Mouse (Mus musculus): Measurements from ENCODE around the gene Srsf4. TPM values are rescaled to one million over a fixed set of nuclear protein-coding genes. Genes with fewer than 3 reads are reported as not detected.

Srsf4 gene
- total and polyA plus RNA-seq, 3 experiments = 53.1 to 153 (median 60.3) TPM

- no peak for DNase-seq (ENCODE audit: low spot score)
Measured at GRCm38 (mm10) chr4:131881306-131881705, 7.9 kb downstream of the Srsf4 start.

GRCm38 (mm10) chr4:131883571-131883970 lies 10.2 kb downstream of the Srsf4 start:
- Histone ChIP-seq H3K4me1 (ENCODE audit: insufficient read depth, low read depth, low read length) (peaks cover 39% of the 10 kb centered on the region), H3K27me3 (ENCODE audit: insufficient read depth, low read length) (no peaks in the 10 kb centered on the region), H3K9me3 (replicated peaks) (no peaks in the 10 kb centered on the region), H3K4me3 (ENCODE audit: low read depth, low read length) (no peak overlapping the region), H3K36me3 (replicated peaks) (peaks cover 75% of the 10 kb centered on the region)
- no peak for TF ChIP-seq POLR2AphosphoS5 (IDR thresholded peaks at IDR 0.05; ENCODE audit: insufficient replicate concordance, low read depth, low read length)
- TF ChIP-seq GATA2 (IDR thresholded peaks at IDR 0.05; ENCODE audit: borderline replicate concordance, low read depth, low read length) = no peak
- TF ChIP-seq TAL1 (conservative IDR thresholded peaks at IDR 0.05; ENCODE audit: low read depth, low read length) = no peak
- TF ChIP-seq GATA1 (IDR thresholded peaks at IDR 0.05; ENCODE audit: borderline replicate concordance, low read length) = no peak
- no peak for TF ChIP-seq CTCF (IDR thresholded peaks at IDR 0.05; ENCODE audit: low read depth, low read length)
- no peak for ATAC-seq (ENCODE audit: extremely low read depth, insufficient number of reproducible peaks, low FRiP score, poor library complexity, severe bottlenecking)
- DNase-seq (ENCODE audit: low spot score) = no peak

More at GRCm38 (mm10) chr4:131881306-131881705, 7.9 kb downstream of the Srsf4 start:
- peaks cover 68% of the 10 kb centered on the region for H3K36me3 ChIP-seq (replicated peaks)
- peaks cover 45% of the 10 kb centered on the region for H3K4me1 ChIP-seq (ENCODE audit: insufficient read depth, low read depth, low read length)
- no peaks in the 10 kb centered on the region for H3K27me3 ChIP-seq (ENCODE audit: insufficient read depth, low read length)
- no peak overlapping the region for H3K4me3 ChIP-seq (ENCODE audit: low read depth, low read length)
- no peak for TF ChIP-seq POLR2AphosphoS5 (IDR thresholded peaks at IDR 0.05; ENCODE audit: insufficient replicate concordance, low read depth, low read length)
- no peak for TF ChIP-seq GATA1 (IDR thresholded peaks at IDR 0.05; ENCODE audit: borderline replicate concordance, low read length)
- no peak for TF ChIP-seq CTCF (IDR thresholded peaks at IDR 0.05; ENCODE audit: low read depth, low read length)
- no peak for TF ChIP-seq GATA2 (IDR thresholded peaks at IDR 0.05; ENCODE audit: borderline replicate concordance, low read depth, low read length)
- TF ChIP-seq TAL1 (conservative IDR thresholded peaks at IDR 0.05; ENCODE audit: low read depth, low read length) = no peak
- ATAC-seq (ENCODE audit: extremely low read depth, insufficient number of reproducible peaks, low FRiP score, poor library complexity, severe bottlenecking) = no peak
- no peaks in the 10 kb centered on the region for H3K9me3 ChIP-seq (replicated peaks)

GRCm38 (mm10) chr4:131885376-131885775 lies 12.0 kb downstream of the Srsf4 start:
- H3K9me3 ChIP-seq (replicated peaks) = no peaks in the 10 kb centered on the region
- TF ChIP-seq GATA1 (IDR thresholded peaks at IDR 0.05; ENCODE audit: borderline replicate concordance, low read length) (no peak), CTCF (IDR thresholded peaks at IDR 0.05; ENCODE audit: low read depth, low read length) (no peak), POLR2AphosphoS5 (IDR thresholded peaks at IDR 0.05; ENCODE audit: insufficient replicate concordance, low read depth, low read length) (no peak), TAL1 (conservative IDR thresholded peaks at IDR 0.05; ENCODE audit: low read depth, low read length) (no peak), GATA2 (IDR thresholded peaks at IDR 0.05; ENCODE audit: borderline replicate concordance, low read depth, low read length) (no peak)
- no peak overlapping the region for H3K4me3 ChIP-seq (ENCODE audit: low read depth, low read length)
- no peak for ATAC-seq (ENCODE audit: extremely low read depth, insufficient number of reproducible peaks, low FRiP score, poor library complexity, severe bottlenecking)
- no peaks in the 10 kb centered on the region for H3K27me3 ChIP-seq (ENCODE audit: insufficient read depth, low read length)
- DNase-seq (ENCODE audit: low spot score) = no peak
- peaks cover 81% of the 10 kb centered on the region for H3K36me3 ChIP-seq (replicated peaks)
- peaks cover 39% of the 10 kb centered on the region for H3K4me1 ChIP-seq (ENCODE audit: insufficient read depth, low read depth, low read length)

- TF ChIP-seq CTCF (IDR thresholded peaks at IDR 0.05; ENCODE audit: low read depth, low read length) (no peak), GATA1 (IDR thresholded peaks at IDR 0.05; ENCODE audit: borderline replicate concordance, low read length) (no peak), POLR2AphosphoS5 (IDR thresholded peaks at IDR 0.05; ENCODE audit: insufficient replicate concordance, low read depth, low read length) (no peak), GATA2 (IDR thresholded peaks at IDR 0.05; ENCODE audit: borderline replicate concordance, low read depth, low read length) (no peak), TAL1 (conservative IDR thresholded peaks at IDR 0.05; ENCODE audit: low read depth, low read length) (no peak)
- DNase-seq (ENCODE audit: low spot score) (no peak), ATAC-seq (ENCODE audit: extremely low read depth, insufficient number of reproducible peaks, low FRiP score, poor library complexity, severe bottlenecking) (no peak)
- Histone ChIP-seq H3K9me3 (replicated peaks) (no peaks in the 10 kb centered on the region), H3K36me3 (replicated peaks) (peaks cover 95% of the 10 kb centered on the region), H3K4me1 (ENCODE audit: insufficient read depth, low read depth, low read length) (peaks cover 30% of the 10 kb centered on the region), H3K4me3 (ENCODE audit: low read depth, low read length) (no peak overlapping the region), H3K27me3 (ENCODE audit: insufficient read depth, low read length) (no peaks in the 10 kb centered on the region)
Measured at GRCm38 (mm10) chr4:131888564-131888963, 15.1 kb downstream of the Srsf4 start.

- Histone ChIP-seq H3K4me3 (ENCODE audit: low read depth, low read length) (no peak overlapping the region), H3K4me1 (ENCODE audit: insufficient read depth, low read depth, low read length) (peaks cover 29% of the 10 kb centered on the region), H3K36me3 (replicated peaks) (peaks cover 92% of the 10 kb centered on the region), H3K27me3 (ENCODE audit: insufficient read depth, low read length) (no peaks in the 10 kb centered on the region), H3K9me3 (replicated peaks) (no peaks in the 10 kb centered on the region)
- no peak for DNase-seq (ENCODE audit: low spot score)
- TF ChIP-seq GATA1 (IDR thresholded peaks at IDR 0.05; ENCODE audit: borderline replicate concordance, low read length) (no peak), CTCF (IDR thresholded peaks at IDR 0.05; ENCODE audit: low read depth, low read length) (no peak), GATA2 (IDR thresholded peaks at IDR 0.05; ENCODE audit: borderline replicate concordance, low read depth, low read length) (no peak), TAL1 (conservative IDR thresholded peaks at IDR 0.05; ENCODE audit: low read depth, low read length) (no peak), POLR2AphosphoS5 (IDR thresholded peaks at IDR 0.05; ENCODE audit: insufficient replicate concordance, low read depth, low read length) (no peak)
- no peak for ATAC-seq (ENCODE audit: extremely low read depth, insufficient number of reproducible peaks, low FRiP score, poor library complexity, severe bottlenecking)
Measured at GRCm38 (mm10) chr4:131890692-131891091, 17.3 kb downstream of the Srsf4 start.

GRCm38 (mm10) chr4:131897109-131897508 lies 23.7 kb downstream of the Srsf4 start:
- no peaks in the 10 kb centered on the region for H3K9me3 ChIP-seq (replicated peaks)
- no peaks in the 10 kb centered on the region; the same call in 1 of the 2 replicates for H3K27me3 ChIP-seq (ENCODE audit: insufficient read depth, low read length)
- H3K36me3 ChIP-seq (replicated peaks) = peaks cover 82% of the 10 kb centered on the region
- DNase-seq (ENCODE audit: low spot score) (no peak), ATAC-seq (ENCODE audit: extremely low read depth, insufficient number of reproducible peaks, low FRiP score, poor library complexity, severe bottlenecking) (no peak)
- no peaks in the 10 kb centered on the region for H3K4me1 ChIP-seq (ENCODE audit: insufficient read depth, low read depth, low read length)
- H3K4me3 ChIP-seq (ENCODE audit: low read depth, low read length) = no peak overlapping the region
- no peak for TF ChIP-seq TAL1 (conservative IDR thresholded peaks at IDR 0.05; ENCODE audit: low read depth, low read length)
- no peak for TF ChIP-seq CTCF (IDR thresholded peaks at IDR 0.05; ENCODE audit: low read depth, low read length)
- no peak for TF ChIP-seq POLR2AphosphoS5 (IDR thresholded peaks at IDR 0.05; ENCODE audit: insufficient replicate concordance, low read depth, low read length)
- no peak for TF ChIP-seq GATA1 (IDR thresholded peaks at IDR 0.05; ENCODE audit: borderline replicate concordance, low read length)
- no peak for TF ChIP-seq GATA2 (IDR thresholded peaks at IDR 0.05; ENCODE audit: borderline replicate concordance, low read depth, low read length)

Data from G1E (cell line).